Mouse (Mus musculus) midbrain, embryonic 13.5 days (tissue): ENCODE results near the gene 6820408C15Rik. TPM values are rescaled to one million over a fixed set of nuclear protein-coding genes. Genes with fewer than 3 reads are reported as not detected.

Experiments
- ATAC-seq: fragments of 200-750 bp; cut with Nextera tagmentation; 2 replicates; pipeline ENCODE4 v1.8.0; 2017; ENCODE audit warnings: mild to moderate bottlenecking, moderate TSS enrichment, moderate library complexity
- H3K27ac ChIP-seq: fragments of 300-500 bp; sonication (generic); 2 replicates; pipeline ENCODE4 v1.5.1; 2015; ENCODE audit warnings: inconsistent platforms, mild to moderate bottlenecking, moderate library complexity
- H3K27me3 ChIP-seq: fragments of 300-500 bp; sonication (generic); 2 replicates; pipeline ENCODE4 v1.6.1; 2015; ENCODE audit warnings: mild to moderate bottlenecking, inconsistent platforms
- H3K36me3 ChIP-seq: fragments of 300-500 bp; sonication (generic); 2 replicates; pipeline ENCODE4 v1.6.1; 2015; ENCODE audit warnings: mild to moderate bottlenecking, inconsistent platforms
- H3K4me1 ChIP-seq: fragments of 300-500 bp; sonication (generic); replicated peaks from 2 replicates; pipeline ENCODE4 v1.6.1; 2015; ENCODE audit warnings: inconsistent platforms
- H3K4me2 ChIP-seq: fragments of 300-500 bp; sonication (generic); replicated peaks from 2 replicates; pipeline ENCODE4 v1.6.1; 2015; ENCODE audit warnings: moderate library complexity, mild to moderate bottlenecking, inconsistent platforms
- H3K4me3 ChIP-seq: fragments of 300-500 bp; sonication (generic); replicated peaks from 2 replicates; pipeline ENCODE4 v1.5.1; 2015; ENCODE audit warnings: mild to moderate bottlenecking, inconsistent platforms
- H3K9ac ChIP-seq: fragments of 300-500 bp; sonication (generic); replicated peaks from 2 replicates; pipeline ENCODE4 v1.6.1; 2015; ENCODE audit warnings: mild to moderate bottlenecking, inconsistent platforms
- H3K9me3 ChIP-seq: fragments of 300-500 bp; sonication (generic); 2 replicates; pipeline ENCODE4 v1.6.1; 2016; ENCODE audit warnings: mild to moderate bottlenecking, inconsistent platforms
- WGBS: fragments of 180-500 bp; shearing (Covaris S2); methylation state at CpG from one replicate; pipeline ENCODE4 v1.1.7; 2015; 5-methylcytosine and 5-hydroxymethylcytosine counted together
- polyA plus RNA-seq: library from polyadenylated mRNA; unstranded; fragments of >200 nt; fragmentation: Nextera tagmentation; extraction: Ambion mirVana; gene quantifications from 2 replicates; pipeline ENCODE4 v1.2.1, GENCODE M21; 2015

Gene 6820408C15Rik
- polyA plus RNA-seq, 1 experiment from 2014 or later = 1.7 TPM

DNA sequence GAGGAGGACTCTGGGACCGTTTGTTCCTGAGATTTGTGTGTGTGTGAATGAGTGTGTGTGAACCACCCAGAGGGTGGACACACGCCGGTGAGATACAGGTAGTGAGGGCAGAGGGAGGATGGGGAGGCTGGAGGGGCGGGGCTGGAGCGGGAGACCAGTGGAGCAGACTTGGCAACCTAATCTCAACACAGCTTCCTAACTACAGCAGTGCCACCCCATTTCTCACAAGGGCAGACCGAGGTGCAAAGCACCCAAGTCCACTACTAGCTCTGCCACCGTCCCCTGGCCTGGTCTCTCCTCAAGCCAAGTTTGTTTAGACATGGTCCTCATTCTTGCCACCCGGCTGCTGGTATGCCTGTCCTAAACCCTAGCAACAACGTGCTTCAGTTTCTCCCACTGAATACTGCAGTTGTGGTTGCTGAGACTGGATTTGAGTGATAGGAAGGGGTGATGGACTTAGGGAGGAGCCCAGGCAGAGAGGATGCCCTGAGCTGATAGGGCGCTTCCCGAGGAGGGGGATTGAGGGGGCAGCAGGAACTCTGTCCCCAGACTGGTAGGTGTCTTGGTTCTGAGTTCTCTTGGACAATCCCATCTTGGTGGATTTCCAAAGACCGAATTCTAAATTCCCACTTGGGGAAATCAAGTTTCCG is 20.0 kb upstream of the 6820408C15Rik start:
- Histone ChIP-seq H3K4me1 (peaks cover 50% of the 10 kb centered on the region), H3K27ac (peak overlapping the region; percentile 100), H3K36me3 (peaks cover 4% of the 10 kb centered on the region; the same call in 1 of the 2 replicates), H3K27me3 (no peaks in the 10 kb centered on the region), H3K4me3 (peak overlapping the region; percentile 91), H3K9ac (peak overlapping the region; percentile 98), H3K9me3 (no peaks in the 10 kb centered on the region), H3K4me2 (peak overlapping the region; percentile 74)
- ATAC-seq = no peak
- 13% methylated on average over 13 of the region's 13 CpGs for WGBS

DNA sequence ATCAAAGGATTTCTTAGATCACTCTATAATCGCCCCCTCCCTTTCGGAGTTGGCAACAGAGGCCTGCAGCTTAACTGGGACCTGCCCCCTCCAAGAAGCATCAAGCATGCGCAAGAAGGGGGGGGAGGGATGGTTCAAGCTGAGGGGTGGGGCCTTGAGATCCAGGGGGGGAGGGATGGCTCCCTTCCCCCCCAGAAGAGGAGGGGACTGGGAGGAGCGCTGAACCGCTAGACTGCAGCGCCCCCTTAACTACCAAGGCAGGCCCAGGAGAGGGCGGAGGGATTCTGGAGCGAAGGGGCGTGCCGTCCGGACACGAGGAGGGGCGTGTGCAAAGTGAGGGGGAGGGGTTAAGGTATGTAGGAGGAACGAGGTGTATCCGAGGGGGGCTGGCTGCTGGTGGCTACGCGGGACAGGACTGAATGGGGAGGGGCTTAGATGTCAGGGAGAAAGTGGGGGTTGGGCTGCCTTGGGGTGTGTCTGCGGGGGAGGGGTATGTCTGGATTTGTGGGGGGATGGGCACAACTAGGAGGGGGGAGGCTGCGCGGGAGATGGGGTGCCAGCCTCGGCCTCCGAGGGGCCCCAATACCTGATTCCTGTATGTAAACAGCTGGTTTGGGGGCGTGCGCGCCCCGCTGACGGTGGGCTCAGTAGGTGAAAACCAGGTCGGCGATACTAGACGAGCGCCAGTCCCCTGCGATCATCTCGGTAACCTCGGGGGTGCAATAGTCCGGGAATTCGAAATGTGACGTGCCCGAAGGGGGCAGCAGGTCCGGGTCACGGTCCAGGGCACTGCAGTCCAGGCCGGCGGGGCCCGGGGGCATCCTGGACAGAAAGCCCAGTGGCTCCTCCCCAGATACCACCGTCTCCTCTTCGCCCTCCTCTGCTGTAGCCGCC is 19.0 kb upstream of the 6820408C15Rik start:
- Histone ChIP-seq H3K9me3 (no peaks in the 10 kb centered on the region), H3K36me3 (peaks cover 4% of the 10 kb centered on the region; the same call in 1 of the 2 replicates), H3K27me3 (no peaks in the 10 kb centered on the region), H3K4me2 (peak overlapping the region; percentile 74), H3K9ac (peak overlapping the region; percentile 98), H3K4me1 (peaks cover 52% of the 10 kb centered on the region), H3K27ac (peak overlapping the region; percentile 100), H3K4me3 (peak overlapping the region; percentile 91)
- ATAC-seq = peak; percentile 53
- under 1% methylated on average over 46 of the region's 46 CpGs for WGBS

DNA sequence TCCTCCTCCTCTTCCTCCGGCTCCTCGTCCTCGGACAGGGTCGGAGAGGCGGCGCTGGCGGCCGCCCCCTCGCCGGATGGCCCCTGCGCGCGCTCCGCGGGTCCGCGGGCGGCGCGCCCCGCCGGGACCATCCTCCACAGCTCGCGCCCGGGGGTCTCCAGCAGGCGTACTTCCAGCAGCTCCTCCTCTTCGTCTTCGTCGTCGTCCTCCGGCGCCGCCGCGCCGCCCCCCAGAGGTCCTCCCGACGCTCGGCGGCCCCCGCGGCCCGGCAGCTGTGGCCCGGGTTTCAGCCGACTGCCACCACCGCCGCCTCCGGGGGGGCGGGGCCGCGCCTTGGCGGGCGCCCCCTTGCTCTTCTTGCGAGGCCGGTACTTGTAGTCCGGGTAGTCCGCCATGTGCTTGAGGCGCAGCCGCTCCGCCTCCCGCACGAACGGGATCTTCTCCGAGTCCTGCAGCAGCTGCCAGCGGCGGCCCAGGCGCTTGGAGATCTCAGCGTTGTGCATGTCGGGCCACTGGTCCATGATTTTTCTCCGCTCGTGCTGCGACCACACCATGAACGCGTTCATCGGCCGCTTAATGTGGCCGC is 18.3 kb upstream of the 6820408C15Rik start:
- peak overlapping the region; percentile 91 for H3K4me3 ChIP-seq
- H3K9me3 ChIP-seq = no peaks in the 10 kb centered on the region
- under 1% methylated on average over 73 of the region's 77 CpGs for WGBS
- no peaks in the 10 kb centered on the region for H3K27me3 ChIP-seq
- H3K27ac ChIP-seq = peak overlapping the region; percentile 100
- peaks cover 52% of the 10 kb centered on the region for H3K4me1 ChIP-seq
- peak; percentile 2; the same call in 1 of the 2 replicates for ATAC-seq
- H3K9ac ChIP-seq = peak overlapping the region; percentile 98
- H3K36me3 ChIP-seq = peaks cover 4% of the 10 kb centered on the region; the same call in 1 of the 2 replicates
- H3K4me2 ChIP-seq = peak overlapping the region; percentile 74

DNA sequence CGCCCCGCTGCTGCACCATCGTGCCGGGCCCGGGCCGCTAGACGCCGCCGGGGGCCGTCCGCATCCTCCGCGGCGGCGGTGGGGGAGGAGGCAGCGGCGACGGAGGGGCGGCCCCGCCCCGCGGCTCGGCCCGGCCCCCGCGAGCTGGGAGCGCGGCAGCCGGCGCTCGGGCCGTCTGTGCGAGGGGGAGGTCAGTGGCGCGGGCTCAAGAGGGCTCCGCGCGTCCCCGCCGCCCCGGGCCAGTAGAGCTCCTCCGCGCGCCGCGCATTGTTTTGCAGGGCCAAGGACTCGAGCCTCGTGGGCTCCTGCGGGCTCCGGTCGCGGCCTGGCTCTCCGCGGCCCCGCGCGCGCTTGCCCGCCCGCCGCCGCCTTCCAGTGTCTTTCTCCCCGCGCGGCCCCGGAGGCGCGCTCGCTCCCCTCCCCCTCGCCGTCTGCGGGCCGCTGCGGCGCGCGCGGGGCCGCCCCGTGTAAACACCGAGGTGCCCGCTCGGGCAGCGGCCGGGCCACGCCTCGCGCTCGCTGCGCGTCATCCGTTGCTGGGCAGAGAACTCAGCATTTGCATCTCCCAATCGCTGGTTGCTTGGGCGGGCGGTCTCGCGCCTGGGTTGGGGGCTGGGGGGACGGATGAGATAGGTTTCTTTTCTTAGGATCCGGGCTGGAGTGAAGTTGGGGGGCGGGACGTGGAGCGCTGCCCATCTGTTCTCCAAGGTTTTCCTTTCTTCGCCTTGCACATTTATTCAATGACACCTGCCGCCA is 17.5 kb upstream of the 6820408C15Rik start, which contains the start of gene Sox12:
TSS of gene Sox12 (minus strand) at position 384 of the 756 bp plus-strand sequence.
- Histone ChIP-seq H3K9ac (peak within 1 kb of the TSS; percentile 98), H3K27ac (peak within 1 kb of the TSS; percentile 100), H3K4me3 (peak within 1 kb of the TSS; percentile 91), H3K4me1 (peaks cover 47% of the 10 kb centered on the region), H3K36me3 (peaks cover 4% of the 10 kb centered on the region; the same call in 1 of the 2 replicates), H3K27me3 (no peaks in the 10 kb centered on the region), H3K4me2 (peak within 1 kb of the TSS; percentile 74), H3K9me3 (no peaks in the 10 kb centered on the region)
- peak; percentile 65 for ATAC-seq
- under 1% methylated on average over 53 of the region's 104 CpGs for WGBS

DNA sequence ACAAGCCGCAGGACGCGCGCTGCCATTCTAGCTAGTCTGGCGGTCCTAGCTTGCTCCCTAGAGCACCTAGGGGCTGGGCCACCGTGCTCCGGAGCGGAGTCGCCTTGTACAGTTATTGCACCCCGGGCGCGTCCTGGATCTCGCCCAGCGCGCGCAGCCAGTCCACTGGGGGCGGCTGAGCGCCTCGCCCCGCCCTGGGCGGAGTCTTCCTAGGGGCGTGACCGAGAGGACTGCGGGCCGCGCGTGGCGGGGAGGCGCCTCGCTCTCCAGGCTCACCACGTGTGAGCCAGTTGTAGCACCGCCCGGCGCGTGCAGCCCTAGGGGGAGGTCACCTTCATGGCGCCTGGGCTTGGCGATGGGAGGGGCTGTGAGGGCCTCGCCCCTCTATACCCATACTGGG is 16.7 kb upstream of the 6820408C15Rik start:
- Histone ChIP-seq H3K9ac (peak overlapping the region; percentile 98), H3K27me3 (no peaks in the 10 kb centered on the region), H3K36me3 (no peaks in the 10 kb centered on the region; the same call in 1 of the 2 replicates), H3K27ac (peak overlapping the region; percentile 100), H3K9me3 (no peaks in the 10 kb centered on the region), H3K4me1 (peaks cover 39% of the 10 kb centered on the region), H3K4me3 (peak overlapping the region; percentile 91), H3K4me2 (peak overlapping the region; percentile 74)
- ATAC-seq = peak; percentile 78
- under 1% methylated on average over 38 of the region's 38 CpGs for WGBS

DNA sequence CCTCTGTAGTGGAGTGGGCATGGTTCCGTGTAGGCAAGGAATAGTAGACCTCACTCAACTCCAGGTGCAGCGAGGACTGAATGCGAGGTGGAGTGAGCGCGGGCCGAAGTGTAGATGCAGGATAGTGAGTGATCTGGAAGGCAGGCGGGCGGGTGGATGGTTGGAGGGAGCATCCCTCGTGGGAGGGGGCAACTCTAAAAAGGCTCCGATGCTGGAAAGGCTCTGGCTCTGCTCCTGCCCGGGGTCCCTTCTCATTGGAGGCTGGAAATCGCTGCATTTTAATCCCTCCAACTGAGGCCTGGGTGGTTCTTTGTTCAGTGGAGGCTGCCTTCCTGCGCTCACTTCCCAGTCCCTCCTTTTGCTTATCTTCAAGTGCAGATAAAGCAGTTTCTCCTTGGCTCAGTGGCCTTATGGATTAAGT is 16.3 kb upstream of the 6820408C15Rik start:
- H3K9me3 ChIP-seq = no peaks in the 10 kb centered on the region
- no peak for ATAC-seq
- H3K36me3 ChIP-seq = no peaks in the 10 kb centered on the region; the same call in 1 of the 2 replicates
- peak overlapping the region; percentile 74 for H3K4me2 ChIP-seq
- peak overlapping the region; percentile 98 for H3K9ac ChIP-seq
- H3K27ac ChIP-seq = peak overlapping the region; percentile 100
- peak overlapping the region; percentile 91 for H3K4me3 ChIP-seq
- 0% methylated on average over 13 of the region's 13 CpGs for WGBS
- H3K4me1 ChIP-seq = peaks cover 34% of the 10 kb centered on the region
- no peaks in the 10 kb centered on the region for H3K27me3 ChIP-seq

DNA sequence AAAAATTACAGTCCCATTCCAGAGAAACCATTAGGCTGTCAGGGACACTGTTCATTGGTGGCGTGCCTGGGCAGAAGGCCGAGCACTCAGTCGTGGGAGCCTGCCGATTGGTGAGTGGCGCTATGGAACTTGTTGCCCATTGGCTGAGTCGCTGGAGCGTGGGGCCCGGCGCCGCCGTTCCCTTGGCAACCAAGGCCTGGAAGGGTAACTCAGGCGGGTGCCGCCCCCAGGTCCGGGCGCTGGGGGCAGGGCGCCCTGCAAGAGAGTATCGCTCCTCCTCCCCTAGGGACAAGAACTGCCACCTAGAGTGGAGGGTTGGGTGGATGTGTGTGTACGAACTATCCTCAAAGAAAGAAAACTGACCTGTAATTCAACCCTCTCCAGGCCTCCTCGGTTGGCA is 9.3 kb upstream of the 6820408C15Rik start:
- Histone ChIP-seq H3K9me3 (no peaks in the 10 kb centered on the region), H3K9ac (peak overlapping the region; percentile 49; the same call in 1 of the 2 replicates), H3K27me3 (no peaks in the 10 kb centered on the region), H3K4me1 (peaks cover 32% of the 10 kb centered on the region), H3K4me2 (peak overlapping the region; percentile 57), H3K27ac (peak overlapping the region; percentile 81), H3K4me3 (peak overlapping the region; percentile 33), H3K36me3 (no peaks in the 10 kb centered on the region)
- ATAC-seq = peak; percentile 97
- WGBS = under 1% methylated on average over 19 of the region's 19 CpGs

DNA sequence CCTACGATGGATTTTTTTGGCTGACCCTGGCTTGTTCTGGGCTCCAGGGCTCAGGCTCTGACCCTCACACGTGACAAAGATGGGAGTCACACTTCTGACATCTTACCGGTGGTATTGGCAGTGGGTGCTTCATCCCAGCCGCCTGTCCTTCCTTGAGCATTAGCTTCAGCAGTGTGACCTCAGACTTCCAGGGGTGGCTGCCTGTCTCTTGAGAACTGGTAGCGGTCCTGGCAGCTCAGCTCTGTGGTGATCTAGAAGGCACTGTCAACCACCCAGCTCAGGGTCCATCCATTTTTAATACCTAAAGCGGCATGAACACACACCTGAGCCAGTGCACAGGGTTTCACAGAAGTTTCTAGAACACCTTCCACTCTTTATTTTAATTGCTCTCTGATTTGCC is 5.6 kb upstream of the 6820408C15Rik start:
- no peak overlapping the region for H3K4me2 ChIP-seq
- H3K9me3 ChIP-seq = no peaks in the 10 kb centered on the region
- no peaks in the 10 kb centered on the region for H3K36me3 ChIP-seq
- WGBS = 82% methylated on average over 6 of the region's 6 CpGs
- peak overlapping the region; percentile 97 for H3K27ac ChIP-seq
- H3K4me3 ChIP-seq = no peak overlapping the region
- ATAC-seq = no peak
- no peak overlapping the region for H3K9ac ChIP-seq
- H3K27me3 ChIP-seq = no peaks in the 10 kb centered on the region
- peaks cover 57% of the 10 kb centered on the region for H3K4me1 ChIP-seq

DNA sequence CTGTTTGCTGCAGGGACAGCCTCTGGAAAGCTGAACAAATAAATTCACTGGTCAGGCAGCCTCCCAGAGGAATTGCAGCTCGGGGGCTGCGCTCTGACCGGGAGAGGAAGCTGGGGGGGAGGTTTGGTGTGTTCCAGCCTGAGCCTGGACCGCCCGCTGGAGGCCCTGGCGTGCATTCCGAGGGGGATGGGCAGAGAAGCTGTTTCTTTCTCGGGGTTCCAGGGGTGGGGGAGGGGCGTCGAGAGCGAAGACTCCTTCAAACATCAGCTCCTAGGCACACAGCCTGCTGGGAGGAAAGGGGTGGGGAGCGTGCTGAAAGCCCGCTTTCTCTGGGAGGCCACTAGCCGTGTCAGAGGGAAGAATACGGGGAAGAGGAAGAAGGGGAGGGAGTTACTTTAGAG is 4.4 kb upstream of the 6820408C15Rik start:
- peak overlapping the region; percentile 76 for H3K4me3 ChIP-seq
- peak overlapping the region; percentile 95 for H3K9ac ChIP-seq
- no peaks in the 10 kb centered on the region for H3K27me3 ChIP-seq
- no peaks in the 10 kb centered on the region for H3K36me3 ChIP-seq
- ATAC-seq = peak; percentile 71
- under 1% methylated on average over 14 of the region's 15 CpGs for WGBS
- peaks cover under 1% of the 10 kb centered on the region; the same call in 1 of the 2 replicates for H3K9me3 ChIP-seq
- H3K4me1 ChIP-seq = peaks cover 53% of the 10 kb centered on the region
- peak overlapping the region; percentile 97 for H3K4me2 ChIP-seq
- H3K27ac ChIP-seq = peak overlapping the region; percentile 97

DNA sequence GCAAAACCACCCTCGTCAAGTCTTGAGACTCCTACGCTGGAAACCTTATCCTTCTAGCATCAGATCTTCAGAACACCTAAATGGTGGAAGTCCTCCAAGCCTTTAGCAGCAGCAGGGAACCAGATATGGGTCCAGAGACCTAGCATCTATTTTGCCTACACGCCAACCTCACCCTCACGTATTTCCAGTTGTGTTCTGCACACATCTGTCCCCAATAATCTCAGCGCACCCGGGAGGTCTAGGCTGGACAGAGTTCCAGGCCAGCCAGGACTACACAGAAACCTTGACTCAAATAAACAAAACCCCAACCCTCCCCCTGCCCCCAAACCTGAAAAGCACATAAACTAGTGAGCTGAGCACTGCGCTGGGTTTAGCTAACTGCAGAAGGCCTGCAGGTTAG is 3.9 kb upstream of the 6820408C15Rik start:
- ATAC-seq = peak; percentile 1; the same call in 1 of the 2 replicates
- Histone ChIP-seq H3K9me3 (peaks cover 4% of the 10 kb centered on the region; the same call in 1 of the 2 replicates), H3K36me3 (no peaks in the 10 kb centered on the region), H3K27me3 (no peaks in the 10 kb centered on the region), H3K9ac (peak overlapping the region; percentile 95), H3K4me1 (peaks cover 50% of the 10 kb centered on the region), H3K27ac (peak overlapping the region; percentile 97), H3K4me3 (peak overlapping the region; percentile 76), H3K4me2 (peak overlapping the region; percentile 97)
- WGBS = 5% methylated on average over 7 of the region's 7 CpGs
